Mouse (Mus musculus): ENCODE data around the gene Olfr644. TPM values are rescaled to one million over a fixed set of nuclear protein-coding genes. Genes with fewer than 3 reads are reported as not detected.

Gene Olfr644
- polyA plus RNA-seq (2015; fragmentation: Nextera tagmentation; extraction: Ambion mirVana): not detected in 2 replicates

- no peak within 1 kb of the TSS for H3K9ac ChIP-seq (ENCODE audit: low read depth, low read length)
- no peaks in the 10 kb centered on the region for H3K36me3 ChIP-seq (ENCODE audit: control insufficient read depth, insufficient read depth, low read length)
- no peak for ATAC-seq
- no peaks in the 10 kb centered on the region for H3K27me3 ChIP-seq (ENCODE audit: control insufficient read depth, insufficient read depth, low read depth, low read length)
- H3K4me2 ChIP-seq (ENCODE audit: low read length): no peak within 1 kb of the TSS
- H3K4me3 ChIP-seq (ENCODE audit: low read depth, low read length): no peak within 1 kb of the TSS
- WGBS: 75% methylated on average over 2 of the region's 2 CpGs
- no peaks in the 10 kb centered on the region for H3K9me3 ChIP-seq (replicated peaks; ENCODE audit: control insufficient read depth, low read length, poor library complexity, severe bottlenecking)
- H3K4me1 ChIP-seq (ENCODE audit: control insufficient read depth, insufficient read depth, low read length): no peaks in the 10 kb centered on the region
- H3K27ac ChIP-seq (ENCODE audit: low read length): no peak within 1 kb of the TSS
Observed at GRCm38 (mm10) chr7:104071769-104072168, at the start of gene Olfr644. Gene Olfr644, minus strand, starts transcription at chr7:104071869.

GRCm38 (mm10) chr7:104104757-104104972 lies 33.0 kb upstream of the Olfr644 start, which contains the start of gene Olfr646:
Gene Olfr646, plus strand, starts transcription at chr7:104104873.
- H3K4me2 ChIP-seq (ENCODE audit: low read length): no peak within 1 kb of the TSS
- H3K4me1 ChIP-seq (ENCODE audit: control insufficient read depth, insufficient read depth, low read length): no peaks in the 10 kb centered on the region
- no peak within 1 kb of the TSS for H3K27ac ChIP-seq (ENCODE audit: low read length)
- no peaks in the 10 kb centered on the region for H3K36me3 ChIP-seq (ENCODE audit: control insufficient read depth, insufficient read depth, low read length)
- no peak for ATAC-seq
- no peaks in the 10 kb centered on the region for H3K27me3 ChIP-seq (ENCODE audit: control insufficient read depth, insufficient read depth, low read depth, low read length)
- H3K9ac ChIP-seq (ENCODE audit: low read depth, low read length): no peak within 1 kb of the TSS
- H3K9me3 ChIP-seq (replicated peaks; ENCODE audit: control insufficient read depth, low read length, poor library complexity, severe bottlenecking): no peaks in the 10 kb centered on the region
- no peak within 1 kb of the TSS for H3K4me3 ChIP-seq (ENCODE audit: low read depth, low read length)

GRCm38 (mm10) chr7:104103913-104104756 lies 32.5 kb upstream of the Olfr644 start:
- H3K4me2 ChIP-seq (ENCODE audit: low read length): no peak overlapping the region
- no peak overlapping the region for H3K27ac ChIP-seq (ENCODE audit: low read length)
- no peak for ATAC-seq
- no peaks in the 10 kb centered on the region for H3K27me3 ChIP-seq (ENCODE audit: control insufficient read depth, insufficient read depth, low read depth, low read length)
- H3K4me1 ChIP-seq (ENCODE audit: control insufficient read depth, insufficient read depth, low read length): no peaks in the 10 kb centered on the region
- H3K36me3 ChIP-seq (ENCODE audit: control insufficient read depth, insufficient read depth, low read length): no peaks in the 10 kb centered on the region
- no peaks in the 10 kb centered on the region for H3K9me3 ChIP-seq (replicated peaks; ENCODE audit: control insufficient read depth, low read length, poor library complexity, severe bottlenecking)
- 70% methylated on average over 4 of the region's 4 CpGs for WGBS
- no peak overlapping the region for H3K9ac ChIP-seq (ENCODE audit: low read depth, low read length)
- H3K4me3 ChIP-seq (ENCODE audit: low read depth, low read length): no peak overlapping the region

GRCm38 (mm10) chr7:104085365-104085764 lies 13.7 kb upstream of the Olfr644 start, which contains the start of gene Olfr645:
Gene Olfr645, minus strand, starts transcription at chr7:104085465.
- no peak within 1 kb of the TSS for H3K9ac ChIP-seq (ENCODE audit: low read depth, low read length)
- no peaks in the 10 kb centered on the region for H3K9me3 ChIP-seq (replicated peaks; ENCODE audit: control insufficient read depth, low read length, poor library complexity, severe bottlenecking)
- H3K27me3 ChIP-seq (ENCODE audit: control insufficient read depth, insufficient read depth, low read depth, low read length): no peaks in the 10 kb centered on the region
- no peak within 1 kb of the TSS for H3K27ac ChIP-seq (ENCODE audit: low read length)
- no peak for ATAC-seq
- WGBS: 70% methylated on average over 1 of the region's 1 CpGs
- no peak within 1 kb of the TSS for H3K4me3 ChIP-seq (ENCODE audit: low read depth, low read length)
- H3K36me3 ChIP-seq (ENCODE audit: control insufficient read depth, insufficient read depth, low read length): no peaks in the 10 kb centered on the region
- no peak within 1 kb of the TSS for H3K4me2 ChIP-seq (ENCODE audit: low read length)
- no peaks in the 10 kb centered on the region for H3K4me1 ChIP-seq (ENCODE audit: control insufficient read depth, insufficient read depth, low read length)

GRCm38 (mm10) chr7:104061345-104061744 lies 10.3 kb downstream of the Olfr644 start, which contains the start of gene 4930516K23Rik:
Gene 4930516K23Rik, minus strand, starts transcription at chr7:104061445.
- Histone ChIP-seq H3K9me3 (replicated peaks; ENCODE audit: control insufficient read depth, low read length, poor library complexity, severe bottlenecking) (no peaks in the 10 kb centered on the region), H3K27ac (ENCODE audit: low read length) (no peak within 1 kb of the TSS), H3K27me3 (ENCODE audit: control insufficient read depth, insufficient read depth, low read depth, low read length) (no peaks in the 10 kb centered on the region), H3K36me3 (ENCODE audit: control insufficient read depth, insufficient read depth, low read length) (no peaks in the 10 kb centered on the region), H3K4me1 (ENCODE audit: control insufficient read depth, insufficient read depth, low read length) (no peaks in the 10 kb centered on the region), H3K9ac (ENCODE audit: low read depth, low read length) (no peak within 1 kb of the TSS), H3K4me2 (ENCODE audit: low read length) (no peak within 1 kb of the TSS), H3K4me3 (ENCODE audit: low read depth, low read length) (no peak within 1 kb of the TSS)
- no peak for ATAC-seq
- 43% methylated on average over 2 of the region's 2 CpGs for WGBS

- H3K27ac ChIP-seq (ENCODE audit: low read length): no peak overlapping the region
- H3K9ac ChIP-seq (ENCODE audit: low read depth, low read length): no peak overlapping the region
- WGBS: 88% methylated on average over 1 of the region's 1 CpGs
- H3K4me1 ChIP-seq (ENCODE audit: control insufficient read depth, insufficient read depth, low read length): no peaks in the 10 kb centered on the region
- H3K9me3 ChIP-seq (replicated peaks; ENCODE audit: control insufficient read depth, low read length, poor library complexity, severe bottlenecking): no peaks in the 10 kb centered on the region
- no peak overlapping the region for H3K4me3 ChIP-seq (ENCODE audit: low read depth, low read length)
- H3K36me3 ChIP-seq (ENCODE audit: control insufficient read depth, insufficient read depth, low read length): no peaks in the 10 kb centered on the region
- ATAC-seq: no peak
- no peak overlapping the region for H3K4me2 ChIP-seq (ENCODE audit: low read length)
- H3K27me3 ChIP-seq (ENCODE audit: control insufficient read depth, insufficient read depth, low read depth, low read length): no peaks in the 10 kb centered on the region
Observed at GRCm38 (mm10) chr7:104059215-104059614, 12.5 kb downstream of the Olfr644 start.

GRCm38 (mm10) chr7:104052566-104052965 lies 19.1 kb downstream of the Olfr644 start, which contains the start of gene Olfr642:
Gene Olfr642, minus strand, starts transcription at chr7:104052666.
- no peaks in the 10 kb centered on the region for H3K27me3 ChIP-seq (ENCODE audit: control insufficient read depth, insufficient read depth, low read depth, low read length)
- H3K4me2 ChIP-seq (ENCODE audit: low read length): no peak within 1 kb of the TSS
- H3K27ac ChIP-seq (ENCODE audit: low read length): no peak within 1 kb of the TSS
- H3K4me3 ChIP-seq (ENCODE audit: low read depth, low read length): no peak within 1 kb of the TSS
- no peak within 1 kb of the TSS for H3K9ac ChIP-seq (ENCODE audit: low read depth, low read length)
- WGBS: 88% methylated on average over 1 of the region's 1 CpGs
- no peak for ATAC-seq
- no peaks in the 10 kb centered on the region for H3K9me3 ChIP-seq (replicated peaks; ENCODE audit: control insufficient read depth, low read length, poor library complexity, severe bottlenecking)
- no peaks in the 10 kb centered on the region for H3K36me3 ChIP-seq (ENCODE audit: control insufficient read depth, insufficient read depth, low read length)
- no peaks in the 10 kb centered on the region for H3K4me1 ChIP-seq (ENCODE audit: control insufficient read depth, insufficient read depth, low read length)

GRCm38 (mm10) chr7:104050745-104051144 lies 20.9 kb downstream of the Olfr644 start:
- Histone ChIP-seq H3K27me3 (ENCODE audit: control insufficient read depth, insufficient read depth, low read depth, low read length) (no peaks in the 10 kb centered on the region), H3K9ac (ENCODE audit: low read depth, low read length) (no peak overlapping the region), H3K4me2 (ENCODE audit: low read length) (no peak overlapping the region), H3K4me3 (ENCODE audit: low read depth, low read length) (no peak overlapping the region), H3K36me3 (ENCODE audit: control insufficient read depth, insufficient read depth, low read length) (no peaks in the 10 kb centered on the region), H3K9me3 (replicated peaks; ENCODE audit: control insufficient read depth, low read length, poor library complexity, severe bottlenecking) (no peaks in the 10 kb centered on the region), H3K27ac (ENCODE audit: low read length) (no peak overlapping the region), H3K4me1 (ENCODE audit: control insufficient read depth, insufficient read depth, low read length) (no peaks in the 10 kb centered on the region)
- WGBS: 95% methylated on average over 4 of the region's 4 CpGs
- ATAC-seq: no peak

GRCm38 (mm10) chr7:104035145-104035544 lies 36.5 kb downstream of the Olfr644 start, which contains the start of gene Olfr641:
Gene Olfr641, plus strand, starts transcription at chr7:104035445.
- no peak within 1 kb of the TSS for H3K4me3 ChIP-seq (ENCODE audit: low read depth, low read length)
- 71% methylated on average over 1 of the region's 1 CpGs for WGBS
- no peak for ATAC-seq
- H3K36me3 ChIP-seq (ENCODE audit: control insufficient read depth, insufficient read depth, low read length): no peaks in the 10 kb centered on the region
- H3K27me3 ChIP-seq (ENCODE audit: control insufficient read depth, insufficient read depth, low read depth, low read length): no peaks in the 10 kb centered on the region
- H3K4me1 ChIP-seq (ENCODE audit: control insufficient read depth, insufficient read depth, low read length): no peaks in the 10 kb centered on the region
- no peaks in the 10 kb centered on the region for H3K9me3 ChIP-seq (replicated peaks; ENCODE audit: control insufficient read depth, low read length, poor library complexity, severe bottlenecking)
- no peak within 1 kb of the TSS for H3K9ac ChIP-seq (ENCODE audit: low read depth, low read length)
- H3K4me2 ChIP-seq (ENCODE audit: low read length): no peak within 1 kb of the TSS
- no peak within 1 kb of the TSS for H3K27ac ChIP-seq (ENCODE audit: low read length)

Data from midbrain, embryonic 16.5 days (tissue).